Mouse (Mus musculus): ENCODE measurements around the gene Gtpbp3. TPM values are rescaled to one million over a fixed set of nuclear protein-coding genes. Genes with fewer than 3 reads are reported as not detected.

Gtpbp3 gene
- polyA plus RNA-seq, 1 experiment from 2014 or later, result 16.1 TPM

- WGBS, result 91% methylated on average over 6 of the region's 6 CpGs
- Histone ChIP-seq H3K9ac (ENCODE audit: low read length) (no peak overlapping the region), H3K9me3 (ENCODE audit: control insufficient read depth, low read length) (no peaks in the 10 kb centered on the region), H3K4me3 (ENCODE audit: low read length) (no peak overlapping the region), H3K27ac (ENCODE audit: low read length) (no peak overlapping the region), H3K36me3 (ENCODE audit: control insufficient read depth, insufficient read depth, low read length) (peaks cover 9% of the 10 kb centered on the region), H3K4me2 (ENCODE audit: low read depth, low read length) (no peak overlapping the region), H3K27me3 (ENCODE audit: control insufficient read depth, insufficient read depth, low read depth, low read length) (no peaks in the 10 kb centered on the region), H3K4me1 (replicated peaks; ENCODE audit: control insufficient read depth, insufficient read depth, low read length) (peaks cover 20% of the 10 kb centered on the region)
- no peak for ATAC-seq (ENCODE audit: low read depth)
These were observed 27.2 kb upstream of the Gtpbp3 start for GRCm38 (mm10) chr8:71460716-71461115.

- Histone ChIP-seq H3K27me3 (ENCODE audit: control insufficient read depth, insufficient read depth, low read depth, low read length) (no peaks in the 10 kb centered on the region), H3K9me3 (ENCODE audit: control insufficient read depth, low read length) (no peaks in the 10 kb centered on the region), H3K4me1 (replicated peaks; ENCODE audit: control insufficient read depth, insufficient read depth, low read length) (peaks cover 21% of the 10 kb centered on the region), H3K27ac (ENCODE audit: low read length) (no peak overlapping the region), H3K4me2 (ENCODE audit: low read depth, low read length) (no peak overlapping the region), H3K4me3 (ENCODE audit: low read length) (no peak overlapping the region), H3K9ac (ENCODE audit: low read length) (no peak overlapping the region), H3K36me3 (ENCODE audit: control insufficient read depth, insufficient read depth, low read length) (peaks cover 9% of the 10 kb centered on the region)
- WGBS, result 84% methylated on average over 47 of the region's 47 CpGs
- no peak for ATAC-seq (ENCODE audit: low read depth)
These were observed 26.6 kb upstream of the Gtpbp3 start for GRCm38 (mm10) chr8:71461152-71461840.

GRCm38 (mm10) chr8:71462191-71462590 is 25.7 kb upstream of the Gtpbp3 start:
- no peak for ATAC-seq (ENCODE audit: low read depth)
- H3K4me1 ChIP-seq (replicated peaks; ENCODE audit: control insufficient read depth, insufficient read depth, low read length), result peaks cover 21% of the 10 kb centered on the region
- H3K36me3 ChIP-seq (ENCODE audit: control insufficient read depth, insufficient read depth, low read length), result peaks cover 9% of the 10 kb centered on the region
- no peak overlapping the region for H3K27ac ChIP-seq (ENCODE audit: low read length)
- H3K27me3 ChIP-seq (ENCODE audit: control insufficient read depth, insufficient read depth, low read depth, low read length), result no peaks in the 10 kb centered on the region
- peak overlapping the region; percentile 77 for H3K4me2 ChIP-seq (ENCODE audit: low read depth, low read length)
- H3K9me3 ChIP-seq (ENCODE audit: control insufficient read depth, low read length), result no peaks in the 10 kb centered on the region
- H3K9ac ChIP-seq (ENCODE audit: low read length), result peak overlapping the region; percentile 91
- 68% methylated on average over 4 of the region's 4 CpGs for WGBS
- peak overlapping the region; percentile 92 for H3K4me3 ChIP-seq (ENCODE audit: low read length)

- Histone ChIP-seq H3K27ac (ENCODE audit: low read length) (no peak overlapping the region), H3K36me3 (ENCODE audit: control insufficient read depth, insufficient read depth, low read length) (peaks cover 8% of the 10 kb centered on the region)
These were observed 25.1 kb upstream of the Gtpbp3 start for GRCm38 (mm10) chr8:71462786-71463185.

DNA sequence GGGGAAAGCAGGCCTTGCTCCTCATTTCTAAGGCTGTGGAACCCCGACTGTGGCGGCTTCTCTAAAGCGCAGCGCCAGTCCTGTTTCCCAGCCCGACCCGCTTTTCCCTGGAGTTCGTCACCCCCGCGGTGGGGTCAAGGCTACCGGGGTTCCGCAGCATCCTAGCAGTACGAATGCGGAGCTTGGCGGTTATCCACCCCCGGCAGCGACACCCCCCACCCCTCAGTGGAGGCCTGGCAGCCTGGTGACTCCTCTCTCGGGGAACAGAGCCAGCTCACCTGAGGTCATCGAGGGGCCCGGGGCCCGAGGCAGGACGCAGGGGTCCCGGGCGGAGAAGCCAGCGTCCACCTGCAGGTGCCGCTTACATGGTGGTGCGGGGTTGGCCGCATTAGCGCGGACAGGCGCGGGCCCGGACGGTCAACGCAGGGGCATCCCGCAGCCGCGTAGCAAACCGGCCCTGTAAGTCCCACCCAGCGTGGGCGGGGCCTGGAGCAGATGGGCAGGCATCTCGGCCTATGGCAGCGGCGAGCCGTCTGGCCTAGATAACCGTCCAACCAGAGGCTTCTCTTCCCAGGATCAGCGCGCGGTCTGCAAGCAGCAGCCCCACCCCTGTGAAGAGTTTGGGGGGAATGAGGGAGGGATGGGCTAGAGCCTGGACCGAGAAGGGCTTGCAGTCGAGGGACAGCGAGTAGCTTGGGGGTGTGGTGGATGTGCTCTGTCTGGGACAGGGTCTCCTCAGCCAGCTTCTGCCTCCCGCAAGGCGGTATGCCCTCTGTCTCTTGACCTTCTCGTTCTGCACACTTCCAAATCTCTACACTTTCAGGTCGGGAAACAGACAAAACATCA is 24.5 kb upstream of the Gtpbp3 start, which contains the start of gene Abhd8:
Gene Abhd8 (minus strand): TSS at position 468 of the 846 bp plus-strand sequence.
- peaks cover 21% of the 10 kb centered on the region for H3K4me1 ChIP-seq (replicated peaks; ENCODE audit: control insufficient read depth, insufficient read depth, low read length)
- peak; percentile 81 for ATAC-seq (ENCODE audit: low read depth)
- H3K4me2 ChIP-seq (ENCODE audit: low read depth, low read length), result peak within 1 kb of the TSS; percentile 77
- no peaks in the 10 kb centered on the region for H3K27me3 ChIP-seq (ENCODE audit: control insufficient read depth, insufficient read depth, low read depth, low read length)
- H3K9ac ChIP-seq (ENCODE audit: low read length), result peak within 1 kb of the TSS; percentile 91
- H3K4me3 ChIP-seq (ENCODE audit: low read length), result peak within 1 kb of the TSS; percentile 92
- peaks cover 7% of the 10 kb centered on the region for H3K36me3 ChIP-seq (ENCODE audit: control insufficient read depth, insufficient read depth, low read length)
- H3K27ac ChIP-seq (ENCODE audit: low read length), result peak within 1 kb of the TSS; percentile 93
- under 1% methylated on average over 55 of the region's 55 CpGs for WGBS
- H3K9me3 ChIP-seq (ENCODE audit: control insufficient read depth, low read length), result no peaks in the 10 kb centered on the region

More at GRCm38 (mm10) chr8:71462786-71463185, 25.1 kb upstream of the Gtpbp3 start:
- Histone ChIP-seq H3K4me1 (replicated peaks; ENCODE audit: control insufficient read depth, insufficient read depth, low read length) (peaks cover 21% of the 10 kb centered on the region), H3K9ac (ENCODE audit: low read length) (peak overlapping the region; percentile 91), H3K27me3 (ENCODE audit: control insufficient read depth, insufficient read depth, low read depth, low read length) (no peaks in the 10 kb centered on the region), H3K4me3 (ENCODE audit: low read length) (peak overlapping the region; percentile 92), H3K9me3 (ENCODE audit: control insufficient read depth, low read length) (no peaks in the 10 kb centered on the region), H3K4me2 (ENCODE audit: low read depth, low read length) (peak overlapping the region; percentile 77)
- 0 out of 2 replicates have a peak, but pooled peaks have one; percentile 1 for ATAC-seq (ENCODE audit: low read depth)
- WGBS, result 2% methylated on average over 16 of the region's 16 CpGs

- Histone ChIP-seq H3K36me3 (ENCODE audit: control insufficient read depth, insufficient read depth, low read length) (peaks cover 7% of the 10 kb centered on the region), H3K4me3 (ENCODE audit: low read length) (peak within 1 kb of the TSS; percentile 92), H3K27ac (ENCODE audit: low read length) (peak within 1 kb of the TSS; percentile 93), H3K9ac (ENCODE audit: low read length) (peak within 1 kb of the TSS; percentile 91), H3K4me1 (replicated peaks; ENCODE audit: control insufficient read depth, insufficient read depth, low read length) (peaks cover 23% of the 10 kb centered on the region), H3K9me3 (ENCODE audit: control insufficient read depth, low read length) (no peaks in the 10 kb centered on the region), H3K27me3 (ENCODE audit: control insufficient read depth, insufficient read depth, low read depth, low read length) (no peaks in the 10 kb centered on the region), H3K4me2 (ENCODE audit: low read depth, low read length) (peak within 1 kb of the TSS; percentile 84)
- under 1% methylated on average over 59 of the region's 59 CpGs for WGBS
- peak; percentile 81 for ATAC-seq (ENCODE audit: low read depth)
These were observed 23.1 kb upstream of the Gtpbp3 start, which contains the start of gene Mrpl34 for GRCm38 (mm10) chr8:71464513-71465500. Gene Mrpl34, plus strand, starts transcription at chr8:71464959.

GRCm38 (mm10) chr8:71465733-71466132 is 22.2 kb upstream of the Gtpbp3 start:
- Histone ChIP-seq H3K36me3 (ENCODE audit: control insufficient read depth, insufficient read depth, low read length) (peaks cover 7% of the 10 kb centered on the region), H3K9ac (ENCODE audit: low read length) (peak overlapping the region; percentile 77; the same call in 1 of the 2 replicates), H3K27ac (ENCODE audit: low read length) (no peak overlapping the region), H3K9me3 (ENCODE audit: control insufficient read depth, low read length) (no peaks in the 10 kb centered on the region), H3K4me3 (ENCODE audit: low read length) (peak overlapping the region; percentile 64), H3K27me3 (ENCODE audit: control insufficient read depth, insufficient read depth, low read depth, low read length) (no peaks in the 10 kb centered on the region), H3K4me1 (replicated peaks; ENCODE audit: control insufficient read depth, insufficient read depth, low read length) (peaks cover 32% of the 10 kb centered on the region), H3K4me2 (ENCODE audit: low read depth, low read length) (peak overlapping the region; percentile 84)
- no peak for ATAC-seq (ENCODE audit: low read depth)
- WGBS, result 75% methylated on average over 8 of the region's 8 CpGs

GRCm38 (mm10) chr8:71466198-71466597 is 21.7 kb upstream of the Gtpbp3 start:
- 94% methylated on average over 5 of the region's 5 CpGs for WGBS
- no peak overlapping the region for H3K4me3 ChIP-seq (ENCODE audit: low read length)
- no peaks in the 10 kb centered on the region for H3K27me3 ChIP-seq (ENCODE audit: control insufficient read depth, insufficient read depth, low read depth, low read length)
- H3K4me1 ChIP-seq (replicated peaks; ENCODE audit: control insufficient read depth, insufficient read depth, low read length), result peaks cover 32% of the 10 kb centered on the region
- H3K9ac ChIP-seq (ENCODE audit: low read length), result no peak overlapping the region
- no peak for ATAC-seq (ENCODE audit: low read depth)
- H3K36me3 ChIP-seq (ENCODE audit: control insufficient read depth, insufficient read depth, low read length), result peaks cover 2% of the 10 kb centered on the region
- no peaks in the 10 kb centered on the region for H3K9me3 ChIP-seq (ENCODE audit: control insufficient read depth, low read length)
- H3K27ac ChIP-seq (ENCODE audit: low read length), result no peak overlapping the region
- no peak overlapping the region for H3K4me2 ChIP-seq (ENCODE audit: low read depth, low read length)
